Mouse (Mus musculus): ENCODE measurements around the gene Olfr470. TPM values are rescaled to one million over a fixed set of nuclear protein-coding genes. Genes with fewer than 3 reads are reported as not detected.

Gene Olfr470
- polyA plus RNA-seq (2015; fragmentation: Nextera tagmentation; extraction: Ambion mirVana) = not detected in 2 replicates

GRCm38 (mm10) chr7:107847390-107847789, at the start of gene Olfr470:
TSS of gene Olfr470 (minus strand) at chr7:107847490.

GRCm38 (mm10) chr7:107825441-107825840, 21.8 kb downstream of the Olfr470 start, which contains the start of gene Olfr469:
TSS of gene Olfr469 (minus strand) at chr7:107825541.

GRCm38 (mm10) chr7:107811963-107812362, 35.3 kb downstream of the Olfr470 start, which contains the start of gene Olfr467:
TSS of gene Olfr467 (plus strand) at chr7:107812263.

GRCm38 (mm10) chr7:107801108-107801507, 46.2 kb downstream of the Olfr470 start, which contains the start of gene Ovch2:
TSS of gene Ovch2 (minus strand) at chr7:107801208.

Other genes with a start within 250 kb of the Olfr470 start
- gene 5330417H12Rik, start 222.3 kb downstream of the Olfr470 start, polyA plus RNA-seq (2015; fragmentation: Nextera tagmentation; extraction: Ambion mirVana) = 0.20 TPM in 1 of 2 replicates, not detected in the other
- 0.06 and 0.17 TPM in 2 replicates for gene Cyb5r2, start 89.5 kb downstream of the Olfr470 start, polyA plus RNA-seq (2015; fragmentation: Nextera tagmentation; extraction: Ambion mirVana)
- not detected in 2 replicates for gene Ovch2, start 46.3 kb downstream of the Olfr470 start, polyA plus RNA-seq (2015; fragmentation: Nextera tagmentation; extraction: Ambion mirVana)
- not detected in 2 replicates for gene Olfr467, start 35.2 kb downstream of the Olfr470 start, polyA plus RNA-seq (2015; fragmentation: Nextera tagmentation; extraction: Ambion mirVana)
- not detected in 2 replicates for gene Olfr469, start 21.9 kb downstream of the Olfr470 start, polyA plus RNA-seq (2015; fragmentation: Nextera tagmentation; extraction: Ambion mirVana)
- gene Olfr472, start 50.4 kb upstream of the Olfr470 start, polyA plus RNA-seq (2015; fragmentation: Nextera tagmentation; extraction: Ambion mirVana) = not detected in 2 replicates
- not detected in 2 replicates for gene Olfr473, start 83.0 kb upstream of the Olfr470 start, polyA plus RNA-seq (2015; fragmentation: Nextera tagmentation; extraction: Ambion mirVana)
- gene Olfr474, start 107.2 kb upstream of the Olfr470 start, polyA plus RNA-seq (2015; fragmentation: Nextera tagmentation; extraction: Ambion mirVana) = not detected in 2 replicates
- not detected in 2 replicates for gene Olfr476, start 117.3 kb upstream of the Olfr470 start, polyA plus RNA-seq (2015; fragmentation: Nextera tagmentation; extraction: Ambion mirVana)
- not detected in 2 replicates for gene Olfr477, start 139.2 kb upstream of the Olfr470 start, polyA plus RNA-seq (2015; fragmentation: Nextera tagmentation; extraction: Ambion mirVana)
- not detected in 2 replicates for gene Olfr478, start 186.5 kb upstream of the Olfr470 start, polyA plus RNA-seq (2015; fragmentation: Nextera tagmentation; extraction: Ambion mirVana)
- not detected in 2 replicates for gene Olfr479, start 203.2 kb upstream of the Olfr470 start, polyA plus RNA-seq (2015; fragmentation: Nextera tagmentation; extraction: Ambion mirVana)
- gene Olfr480, start 219.9 kb upstream of the Olfr470 start, polyA plus RNA-seq (2015; fragmentation: Nextera tagmentation; extraction: Ambion mirVana) = not detected in 2 replicates
- not detected in 2 replicates for gene Olfr481, start 232.4 kb upstream of the Olfr470 start, polyA plus RNA-seq (2015; fragmentation: Nextera tagmentation; extraction: Ambion mirVana)